Mouse (Mus musculus): ENCODE measurements around the gene Vmn2r21. TPM values are rescaled to one million over a fixed set of nuclear protein-coding genes. Genes with fewer than 3 reads are reported as not detected.
"Not testable (repeated sequence)": the region's sequence is repeated elsewhere in the genome, so short reads cannot be mapped to it uniquely, and the experiment has no call there.

Gene Vmn2r21
- polyA plus RNA-seq (2015; fragmentation: Nextera tagmentation; extraction: Ambion mirVana): not detected in 2 replicates

DNA sequence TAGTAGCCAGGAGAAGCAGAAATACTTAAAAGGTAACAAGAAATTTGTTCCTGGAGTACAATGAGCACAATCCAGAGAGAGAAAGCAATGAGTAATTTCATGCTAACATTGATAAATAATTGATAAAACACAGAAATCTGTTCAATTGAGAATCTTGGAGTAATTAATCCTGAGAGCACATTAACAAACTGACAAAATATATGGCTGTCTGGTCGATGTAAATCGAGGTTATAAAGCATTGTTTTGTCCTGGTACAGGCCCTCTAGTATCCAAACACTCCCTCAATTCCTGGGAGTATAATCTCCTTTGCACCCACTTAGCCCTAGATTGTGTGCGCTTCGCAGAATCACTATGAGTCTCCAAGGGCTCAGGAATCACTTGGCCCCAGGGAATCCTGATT is at the start of gene Vmn2r21:
Vmn2r21 (minus strand) TSS at position 101 of the 400 bp plus-strand sequence.
- WGBS: no CpG with 5 or more reads among the region's 4 CpGs
- H3K4me1 ChIP-seq (replicated peaks); H3K27ac ChIP-seq; H3K36me3 ChIP-seq; H3K4me3 ChIP-seq (replicated peaks); H3K9me3 ChIP-seq; H3K27me3 ChIP-seq (replicated peaks); H3K9ac ChIP-seq; ATAC-seq; H3K4me2 ChIP-seq (replicated peaks): not testable (repeated sequence)

DNA sequence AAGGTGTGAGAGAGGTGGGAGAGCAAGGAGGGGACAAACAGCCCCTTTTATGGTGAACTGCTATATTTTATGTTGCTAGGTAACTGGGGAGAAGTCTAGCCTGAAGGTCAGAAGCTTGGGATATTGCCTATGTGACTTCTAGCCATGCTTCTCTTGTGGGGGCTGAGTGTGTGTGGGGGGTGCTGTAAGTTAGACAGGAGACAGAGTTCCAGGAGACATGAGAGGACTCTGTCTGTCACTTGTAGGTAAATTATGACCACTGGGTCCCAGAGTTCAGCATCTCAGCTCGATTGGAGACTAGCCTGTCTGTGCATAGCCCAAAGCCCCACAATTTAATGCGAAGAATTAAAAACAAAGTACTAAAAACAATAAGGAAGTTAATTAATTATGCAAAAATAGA is 41.5 kb upstream of the Vmn2r21 start:
- not testable (repeated sequence) for ATAC-seq; H3K36me3 ChIP-seq; H3K4me3 ChIP-seq (replicated peaks); H3K27ac ChIP-seq; H3K9ac ChIP-seq; H3K4me1 ChIP-seq (replicated peaks); H3K27me3 ChIP-seq (replicated peaks); H3K4me2 ChIP-seq (replicated peaks); H3K9me3 ChIP-seq
- no CpG with 5 or more reads among the region's 2 CpGs for WGBS

DNA sequence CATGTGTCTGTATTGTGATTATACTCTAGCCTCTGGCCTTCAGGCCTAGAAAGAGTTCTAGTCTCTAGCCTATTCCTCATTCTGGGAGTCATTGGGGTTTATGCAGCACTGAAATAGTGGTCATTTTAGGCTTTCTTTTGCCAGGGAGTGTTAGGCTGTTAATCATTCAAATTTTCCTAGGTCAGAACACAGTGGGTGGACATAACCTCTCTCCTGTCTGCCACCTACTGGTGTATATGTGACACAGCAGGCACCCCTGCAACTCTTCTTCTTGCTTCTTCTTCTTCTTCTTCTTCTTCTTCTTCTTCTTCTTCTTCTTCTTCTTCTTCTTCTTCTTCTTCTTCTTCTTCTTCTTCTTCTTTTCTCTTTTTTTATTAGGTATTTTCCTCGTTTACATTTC is 6.5 kb upstream of the Vmn2r21 start:
- WGBS: no CpG with 5 or more reads among the region's 1 CpGs

DNA sequence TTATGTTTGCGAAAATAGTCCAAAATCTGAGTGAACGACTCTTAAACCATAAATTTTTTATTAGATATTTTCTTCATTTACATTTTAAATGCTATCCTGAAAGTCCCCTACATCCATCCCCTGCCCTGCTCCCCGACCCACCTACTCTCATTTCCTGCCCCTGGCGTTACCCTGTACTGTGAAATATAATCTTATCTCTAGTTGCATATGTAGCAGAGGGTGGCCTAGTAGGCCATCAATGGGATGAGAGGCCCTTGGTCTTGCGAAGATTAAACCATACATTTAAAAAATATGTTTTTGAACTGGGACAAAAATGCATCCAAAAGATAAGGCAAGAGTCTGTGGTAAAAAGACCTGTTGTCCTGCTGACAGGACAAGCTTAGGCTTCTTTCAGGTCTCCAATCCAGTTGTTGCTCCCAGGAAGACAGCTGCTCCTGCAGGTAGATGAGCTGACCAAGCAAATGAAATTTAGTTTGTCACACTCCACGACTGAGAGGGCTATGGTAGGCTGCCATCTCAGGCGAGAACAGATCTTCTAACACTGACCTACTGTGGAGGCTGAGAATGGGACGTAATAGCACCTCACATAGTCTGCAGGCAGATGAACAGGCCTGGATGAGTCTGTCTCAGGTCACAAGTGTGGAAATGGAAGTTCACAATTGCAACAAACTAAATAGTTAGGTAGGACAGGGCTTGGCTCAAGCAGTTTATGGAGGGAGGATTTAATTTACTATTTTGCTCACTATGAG is 10.8 kb downstream of the Vmn2r21 start:
- not testable (repeated sequence) for H3K4me1 ChIP-seq (replicated peaks); ATAC-seq; H3K4me3 ChIP-seq (replicated peaks); H3K9me3 ChIP-seq; H3K36me3 ChIP-seq; H3K27ac ChIP-seq; H3K9ac ChIP-seq; H3K4me2 ChIP-seq (replicated peaks); H3K27me3 ChIP-seq (replicated peaks)
- no CpG with 5 or more reads among the region's 8 CpGs for WGBS

More for the DNA sequence above, 6.5 kb upstream of the Vmn2r21 start:
- H3K4me3 ChIP-seq (replicated peaks); H3K9ac ChIP-seq; H3K36me3 ChIP-seq; H3K4me2 ChIP-seq (replicated peaks); ATAC-seq; H3K9me3 ChIP-seq; H3K27ac ChIP-seq; H3K27me3 ChIP-seq (replicated peaks); H3K4me1 ChIP-seq (replicated peaks): not testable (repeated sequence)

DNA sequence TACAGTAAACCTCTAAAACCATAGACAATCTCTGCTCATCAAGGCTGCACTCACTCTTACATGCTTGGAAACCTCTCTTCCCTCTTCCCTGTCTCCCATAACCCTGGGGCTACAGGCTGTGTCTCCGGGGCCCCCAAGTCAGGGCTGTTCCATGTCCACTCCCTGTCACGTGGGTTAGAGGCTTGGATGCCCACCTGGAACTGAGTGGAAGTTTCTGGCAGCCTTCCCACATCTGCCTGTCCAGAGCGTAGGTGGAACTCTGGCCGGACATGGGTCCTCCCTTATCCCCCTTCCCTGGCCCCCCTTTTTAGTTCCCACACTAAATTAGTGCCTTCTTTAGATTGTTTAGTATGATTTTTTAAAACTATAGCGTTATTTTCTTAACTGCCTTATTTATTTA is 60.2 kb downstream of the Vmn2r21 start:
- ATAC-seq; H3K27ac ChIP-seq; H3K36me3 ChIP-seq; H3K27me3 ChIP-seq (replicated peaks); H3K4me3 ChIP-seq (replicated peaks); H3K9ac ChIP-seq; H3K9me3 ChIP-seq; H3K4me1 ChIP-seq (replicated peaks); H3K4me2 ChIP-seq (replicated peaks): not testable (repeated sequence)
- WGBS: no CpG with 5 or more reads among the region's 5 CpGs

DNA sequence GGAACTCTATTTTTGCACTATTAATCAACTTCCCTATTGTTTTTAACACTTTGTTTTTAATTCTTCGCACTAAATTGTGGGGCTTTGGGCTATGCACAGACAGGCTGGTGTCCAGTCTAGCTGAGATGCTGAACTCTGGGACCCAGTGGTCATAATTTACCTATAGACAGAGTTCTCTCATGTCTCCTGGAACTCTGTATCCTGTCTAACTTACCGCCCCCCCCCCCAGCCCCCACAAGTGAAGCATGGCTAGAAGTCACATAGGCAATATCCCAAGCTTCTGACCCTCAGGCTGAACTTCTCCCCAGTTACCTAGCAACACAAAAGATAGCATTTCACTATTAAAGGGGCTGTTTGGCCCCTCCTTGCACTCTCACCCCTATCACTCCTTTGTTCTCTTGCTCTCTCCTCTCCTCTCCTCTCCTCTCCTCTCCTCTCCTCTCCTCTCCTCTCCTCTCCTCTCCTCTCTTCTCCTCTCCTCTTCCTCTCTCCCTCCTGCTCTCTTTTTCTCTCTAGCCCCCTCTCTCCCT is 60.7 kb downstream of the Vmn2r21 start:
- H3K36me3 ChIP-seq, ATAC-seq: not testable (repeated sequence)
- WGBS: no CpG with 5 or more reads among the region's 2 CpGs

DNA sequence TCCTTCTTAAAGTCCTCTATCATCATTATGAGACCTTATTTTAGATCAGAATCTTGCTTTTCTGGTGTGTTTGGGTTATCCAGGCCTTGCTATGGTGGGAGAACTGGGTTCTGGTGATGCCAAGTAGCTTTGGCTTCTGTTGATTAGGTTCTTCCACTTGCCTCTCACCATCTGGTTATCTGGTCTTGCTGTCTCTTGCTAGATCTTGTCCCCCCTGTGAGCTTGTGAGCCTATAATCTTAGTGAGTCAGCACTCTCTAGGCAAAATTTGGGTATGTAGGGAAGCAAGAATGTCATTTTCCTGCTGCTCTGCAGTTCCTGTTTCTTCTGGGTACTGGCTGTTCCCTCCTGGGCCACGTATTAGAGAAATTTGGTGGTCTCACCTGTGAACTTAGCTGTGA is 64.6 kb downstream of the Vmn2r21 start:
- not testable (repeated sequence) for H3K9me3 ChIP-seq; H3K9ac ChIP-seq; H3K27ac ChIP-seq; ATAC-seq; H3K36me3 ChIP-seq; H3K4me3 ChIP-seq (replicated peaks); H3K27me3 ChIP-seq (replicated peaks); H3K4me2 ChIP-seq (replicated peaks); H3K4me1 ChIP-seq (replicated peaks)
- WGBS: no CpG with 5 or more reads among the region's 1 CpGs

More for the DNA sequence above, 60.7 kb downstream of the Vmn2r21 start:
- not testable (repeated sequence) for H3K27ac ChIP-seq; H3K27me3 ChIP-seq (replicated peaks); H3K9ac ChIP-seq; H3K4me2 ChIP-seq (replicated peaks); H3K9me3 ChIP-seq; H3K4me1 ChIP-seq (replicated peaks); H3K4me3 ChIP-seq (replicated peaks)

Other genes with a start within 250 kb of the Vmn2r21 start
- not detected in 2 replicates for gene Clec4e, start 243.5 kb downstream of the Vmn2r21 start, polyA plus RNA-seq (2015; fragmentation: Nextera tagmentation; extraction: Ambion mirVana)
- not detected in 2 replicates for gene Vmn2r19, start 225.1 kb downstream of the Vmn2r21 start, polyA plus RNA-seq (2015; fragmentation: Nextera tagmentation; extraction: Ambion mirVana)
- not detected in 2 replicates for gene Vmn2r20, start 115.3 kb downstream of the Vmn2r21 start, polyA plus RNA-seq (2015; fragmentation: Nextera tagmentation; extraction: Ambion mirVana)
- not detected in 2 replicates for gene Vmn2r22, start 117.3 kb upstream of the Vmn2r21 start, polyA plus RNA-seq (2015; fragmentation: Nextera tagmentation; extraction: Ambion mirVana)
- gene Vmn2r23, start 169.3 kb upstream of the Vmn2r21 start, polyA plus RNA-seq (2015; fragmentation: Nextera tagmentation; extraction: Ambion mirVana): not detected in 2 replicates
- gene Vmn2r24, start 245.5 kb upstream of the Vmn2r21 start, polyA plus RNA-seq (2015; fragmentation: Nextera tagmentation; extraction: Ambion mirVana): not detected in 2 replicates

All from intestine, embryonic 15.5 days (tissue).